Mouse (Mus musculus) hindbrain, embryonic 14.5 days (tissue): ENCODE data around the gene Mob1a. TPM values are rescaled to one million over a fixed set of nuclear protein-coding genes. Genes with fewer than 3 reads are reported as not detected.
A peak's percentile ranks its signal among the peaks of the same experiment; 100 is the strongest.

ENCODE experiments used
- ATAC-seq: fragments of 200-750 bp; cut with Nextera tagmentation; 2 replicates; pipeline ENCODE4 v1.8.0; 2017; ENCODE audit warnings: moderate number of reproducible peaks, mild to moderate bottlenecking, moderate TSS enrichment, moderate library complexity; ENCODE audit not compliant: low FRiP score
- DNase-seq: peaks from one replicate; pipeline ENCODE4 v3.0.0-alpha.2; 2015; ENCODE audit warnings: low spot score
- H3K27ac ChIP-seq: fragments of 300-500 bp; sonication (generic); 2 replicates; pipeline ENCODE4 v1.5.1; 2014; ENCODE audit warnings: mild to moderate bottlenecking, moderate library complexity
- H3K27me3 ChIP-seq: fragments of 300-500 bp; sonication (generic); 2 replicates; pipeline ENCODE4 v1.6.1; 2014; ENCODE audit warnings: mild to moderate bottlenecking, low read length, mixed read lengths; ENCODE audit not compliant: control insufficient read depth, insufficient read depth
- H3K36me3 ChIP-seq: fragments of 300-500 bp; sonication (generic); replicated peaks from 2 replicates; pipeline ENCODE4 v1.6.1; 2014; ENCODE audit not compliant: control insufficient read depth, insufficient read depth
- H3K4me1 ChIP-seq: fragments of 300-500 bp; sonication (generic); replicated peaks from 2 replicates; pipeline ENCODE4 v1.6.1; 2014; ENCODE audit warnings: antibody characterized with exemption, low read length, mixed read lengths; ENCODE audit not compliant: control insufficient read depth, insufficient read depth
- H3K4me2 ChIP-seq: fragments of 300-500 bp; sonication (generic); replicated peaks from 2 replicates; pipeline ENCODE4 v1.6.1; 2014; ENCODE audit warnings: mild to moderate bottlenecking, moderate library complexity
- H3K4me3 ChIP-seq: fragments of 300-500 bp; sonication (generic); replicated peaks from 2 replicates; pipeline ENCODE4 v1.5.1; 2014; ENCODE audit warnings: mild to moderate bottlenecking, low read length
- H3K9ac ChIP-seq: fragments of 300-500 bp; sonication (generic); 2 replicates; pipeline ENCODE4 v1.6.1; 2014
- H3K9me3 ChIP-seq: fragments of 300-500 bp; sonication (generic); 2 replicates; pipeline ENCODE4 v1.6.1; 2016; ENCODE audit warnings: low read length; ENCODE audit not compliant: control insufficient read depth
- WGBS: fragments of 180-500 bp; shearing (Covaris S2); extraction: QIAGEN DNeasy Blood & Tissue Kit; methylation state at CpG from one replicate; pipeline ENCODE4 v1.1.7; 2014; 5-methylcytosine and 5-hydroxymethylcytosine counted together
- polyA plus RNA-seq: library from polyadenylated mRNA; unstranded; fragments of >200 nt; fragmentation: Nextera tagmentation; extraction: Ambion mirVana; gene quantifications from 2 replicates; pipeline ENCODE4 v1.2.1, GENCODE M21; 2014

Mob1a gene
- polyA plus RNA-seq, result 27.8 and 30.6 TPM in 2 replicates

DNA sequence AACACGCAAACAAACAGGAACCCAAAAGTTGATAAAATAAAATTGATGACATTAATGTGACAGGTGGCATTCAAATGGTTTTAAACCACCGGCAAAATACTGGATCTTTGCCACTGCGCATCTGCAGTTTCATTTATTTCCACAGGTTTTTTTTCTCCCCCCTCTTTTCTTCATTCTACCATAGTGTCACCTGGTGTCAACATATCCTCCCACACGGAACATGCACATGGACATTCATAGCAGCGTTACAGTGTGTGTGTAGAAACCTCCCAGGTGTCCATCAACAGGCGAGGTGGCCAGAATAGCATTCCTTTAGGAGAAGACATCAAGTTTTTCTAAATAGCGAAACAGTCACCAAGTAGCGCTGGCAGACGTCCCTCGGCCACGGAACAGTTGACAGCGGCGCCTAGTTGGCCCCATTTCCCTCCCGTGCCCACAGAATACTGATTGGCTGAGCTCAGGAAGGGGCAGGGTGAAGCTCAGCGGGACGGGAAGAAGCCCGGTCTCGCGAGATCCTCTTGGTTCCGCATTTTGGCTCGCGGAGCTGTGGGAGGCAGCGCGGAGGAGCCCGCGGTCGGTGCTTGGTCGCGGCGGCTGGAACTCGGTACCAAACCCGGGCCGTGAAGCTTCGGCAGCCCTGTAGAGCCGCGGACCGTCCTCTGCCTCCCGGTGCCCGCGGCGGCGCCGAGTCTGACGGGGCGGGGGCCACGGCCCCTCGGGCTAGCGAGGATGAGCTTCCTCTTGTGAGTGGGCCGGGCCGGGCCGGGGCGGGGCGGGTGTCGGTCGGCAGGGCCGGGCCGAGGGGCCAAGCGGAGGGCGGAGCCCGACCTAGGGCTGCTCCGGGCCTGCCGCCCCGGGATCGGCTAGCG lies at the start of gene Mob1a, which contains the start of gene Mthfd2:
Gene Mob1a (plus strand): TSS at position 492 of the 869 bp plus-strand sequence.
Gene Mthfd2 (minus strand): TSS at position 384 of the 869 bp plus-strand sequence.
- peak within 1 kb of the TSS; percentile 74 for H3K4me3 ChIP-seq
- peak within 1 kb of the TSS; percentile 87 for H3K9ac ChIP-seq
- peaks cover 15% of the 10 kb centered on the region for H3K36me3 ChIP-seq
- no peaks in the 10 kb centered on the region for H3K27me3 ChIP-seq
- DNase-seq (peak; percentile 93), ATAC-seq (peak; percentile 97)
- H3K4me1 ChIP-seq, result peaks cover 18% of the 10 kb centered on the region
- WGBS, result 1% methylated on average over 62 of the region's 65 CpGs
- peak within 1 kb of the TSS; percentile 75 for H3K4me2 ChIP-seq
- no peaks in the 10 kb centered on the region for H3K9me3 ChIP-seq
- peak within 1 kb of the TSS; percentile 85 for H3K27ac ChIP-seq

DNA sequence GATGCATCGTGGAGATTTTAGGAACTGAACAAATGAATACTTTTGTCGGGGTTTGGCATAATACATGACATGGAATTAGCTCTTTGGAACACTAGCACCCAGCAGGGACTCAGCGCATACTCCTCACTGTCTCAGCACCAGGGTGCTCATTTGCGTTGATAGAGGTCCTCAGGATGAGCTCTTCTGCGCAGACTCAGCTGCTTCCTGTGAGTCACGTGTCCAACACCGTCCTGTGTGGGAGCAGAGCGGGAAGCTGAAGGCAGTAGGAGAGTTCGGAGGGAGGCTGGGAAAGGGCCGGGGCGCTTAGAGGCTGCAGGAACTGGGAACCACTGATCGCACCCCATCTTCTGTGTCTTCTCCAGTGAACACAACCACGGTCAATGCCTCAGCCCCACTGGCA lies 48.7 kb upstream of the Mob1a start:
- Histone ChIP-seq H3K36me3 (no peaks in the 10 kb centered on the region), H3K27me3 (no peaks in the 10 kb centered on the region), H3K4me2 (no peak overlapping the region), H3K4me3 (no peak overlapping the region), H3K9ac (no peak overlapping the region), H3K27ac (no peak overlapping the region), H3K4me1 (no peaks in the 10 kb centered on the region), H3K9me3 (no peaks in the 10 kb centered on the region)
- ATAC-seq (no peak), DNase-seq (no peak)
- 73% methylated on average over 13 of the region's 13 CpGs for WGBS

DNA sequence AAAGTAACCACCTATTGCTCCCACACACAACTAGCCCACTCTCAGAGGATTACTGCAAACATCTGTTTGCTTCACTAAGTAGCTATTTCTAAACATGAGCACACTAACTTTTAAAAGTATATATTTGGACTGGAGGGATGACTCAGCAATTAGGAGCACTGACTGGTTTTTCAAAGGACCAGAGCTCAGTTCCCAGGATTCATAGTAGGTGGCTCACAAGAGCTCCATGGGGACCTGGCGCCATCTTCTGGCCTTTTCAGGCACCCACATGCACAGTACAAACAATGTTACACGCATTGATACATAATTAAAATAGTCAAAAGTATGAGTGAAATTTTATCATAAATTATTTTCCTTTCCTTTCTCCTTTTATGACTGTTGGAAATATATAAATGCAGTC lies 46.9 kb upstream of the Mob1a start:
- Histone ChIP-seq H3K4me1 (no peaks in the 10 kb centered on the region), H3K27ac (no peak overlapping the region), H3K4me3 (no peak overlapping the region), H3K36me3 (no peaks in the 10 kb centered on the region), H3K27me3 (no peaks in the 10 kb centered on the region), H3K4me2 (no peak overlapping the region), H3K9ac (no peak overlapping the region), H3K9me3 (no peaks in the 10 kb centered on the region)
- WGBS, result 20% methylated on average over 2 of the region's 2 CpGs
- no peak for DNase-seq
- ATAC-seq, result no peak

DNA sequence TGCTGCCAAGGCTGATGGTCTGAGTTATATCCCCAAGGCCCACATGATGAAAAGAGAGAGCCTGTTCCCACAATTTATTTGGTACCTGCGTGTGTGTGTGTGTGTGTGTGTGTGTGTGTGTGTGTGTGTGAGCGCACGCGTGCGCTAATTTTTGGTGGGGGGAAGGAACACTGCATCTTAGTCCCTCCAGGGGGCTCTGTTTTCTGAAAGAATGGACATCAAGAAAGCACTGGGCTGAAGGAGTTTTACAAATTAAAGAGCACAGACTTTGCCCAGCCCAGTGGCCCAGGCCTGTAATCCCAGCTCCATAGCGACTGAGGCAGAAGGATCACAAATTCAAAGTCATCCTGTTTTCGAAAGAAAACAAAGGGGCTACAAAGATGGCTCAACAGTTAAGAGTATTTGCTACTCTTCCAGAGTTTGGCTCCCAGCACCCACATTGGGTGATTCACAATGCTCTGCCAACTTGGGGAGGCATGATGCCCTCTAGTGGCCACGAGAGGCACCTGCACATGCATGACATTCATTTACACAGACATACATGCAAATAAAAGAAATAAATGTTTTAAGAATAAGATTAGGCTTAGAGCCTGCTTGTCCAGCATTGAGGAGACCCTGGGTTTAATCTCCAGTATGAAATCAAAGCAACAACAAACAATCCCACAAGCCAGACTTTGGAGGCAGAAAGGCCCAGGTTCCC lies 45.4 kb upstream of the Mob1a start:
- Histone ChIP-seq H3K4me3 (no peak overlapping the region), H3K27me3 (no peaks in the 10 kb centered on the region), H3K27ac (no peak overlapping the region), H3K9ac (no peak overlapping the region), H3K4me2 (no peak overlapping the region), H3K36me3 (no peaks in the 10 kb centered on the region), H3K4me1 (no peaks in the 10 kb centered on the region), H3K9me3 (no peaks in the 10 kb centered on the region)
- no peak for DNase-seq
- no peak for ATAC-seq
- 83% methylated on average over 8 of the region's 8 CpGs for WGBS

DNA sequence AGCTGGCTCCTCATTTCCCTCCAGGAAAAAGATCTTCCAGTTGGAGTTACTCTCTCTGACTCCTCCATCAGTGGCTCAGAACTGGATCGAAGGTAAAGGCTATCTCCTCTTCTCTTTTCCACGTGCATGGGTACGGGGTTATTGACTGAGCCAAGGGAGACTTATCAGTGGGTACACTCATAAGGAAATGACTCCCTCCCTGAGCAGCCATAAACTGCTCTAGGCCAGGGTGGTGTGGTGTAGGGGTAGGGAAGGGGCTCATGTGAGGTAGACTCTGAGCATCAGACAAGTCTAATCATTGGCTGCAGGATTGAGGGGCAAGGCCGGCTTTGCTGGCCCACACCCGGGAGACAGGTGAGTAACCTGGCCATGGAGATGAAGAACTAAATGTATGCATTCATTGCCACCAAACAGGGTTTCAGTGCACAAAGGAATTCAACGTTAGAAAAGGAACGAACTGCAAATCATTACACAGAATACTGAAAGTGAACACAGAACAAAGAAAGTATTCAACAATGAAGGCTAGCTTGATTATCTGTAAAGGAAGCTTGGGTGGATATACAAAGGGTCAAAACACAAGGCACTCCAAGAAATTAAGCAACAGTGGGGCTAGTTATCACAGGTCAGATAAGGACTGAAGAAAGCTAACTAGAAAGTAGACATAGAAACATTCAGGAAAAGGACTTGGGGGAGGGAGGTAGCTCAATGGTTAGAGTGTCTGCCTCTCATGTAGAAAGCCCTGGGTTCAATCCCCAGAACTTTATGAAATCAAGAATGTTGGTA lies 25.2 kb upstream of the Mob1a start:
- Histone ChIP-seq H3K9ac (no peak overlapping the region), H3K36me3 (peaks cover 9% of the 10 kb centered on the region), H3K4me1 (no peaks in the 10 kb centered on the region), H3K4me2 (no peak overlapping the region), H3K27me3 (no peaks in the 10 kb centered on the region), H3K4me3 (no peak overlapping the region), H3K9me3 (no peaks in the 10 kb centered on the region), H3K27ac (no peak overlapping the region)
- 86% methylated on average over 7 of the region's 7 CpGs for WGBS
- no peak for DNase-seq
- ATAC-seq, result no peak

DNA sequence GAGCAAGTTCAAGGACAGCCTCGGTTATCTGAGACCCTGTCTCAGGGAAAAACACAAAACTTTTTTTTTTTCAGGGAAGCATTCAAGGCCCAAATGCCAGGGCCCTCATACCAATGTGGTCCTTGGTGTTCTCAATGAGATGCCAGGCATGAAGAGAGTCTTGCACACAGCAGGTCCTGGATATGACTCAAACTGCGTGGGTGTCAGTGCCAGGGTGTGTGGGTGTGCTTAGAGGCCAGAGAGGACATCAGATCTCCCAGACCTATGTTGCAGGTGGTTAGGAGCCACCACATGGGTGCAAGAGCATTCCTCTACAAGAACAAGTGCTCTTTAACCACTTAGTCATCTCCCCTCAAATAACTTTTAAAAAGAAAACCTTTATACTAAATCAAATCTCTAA lies 24.5 kb upstream of the Mob1a start:
- 92% methylated on average over 2 of the region's 2 CpGs for WGBS
- no peak for ATAC-seq

DNA sequence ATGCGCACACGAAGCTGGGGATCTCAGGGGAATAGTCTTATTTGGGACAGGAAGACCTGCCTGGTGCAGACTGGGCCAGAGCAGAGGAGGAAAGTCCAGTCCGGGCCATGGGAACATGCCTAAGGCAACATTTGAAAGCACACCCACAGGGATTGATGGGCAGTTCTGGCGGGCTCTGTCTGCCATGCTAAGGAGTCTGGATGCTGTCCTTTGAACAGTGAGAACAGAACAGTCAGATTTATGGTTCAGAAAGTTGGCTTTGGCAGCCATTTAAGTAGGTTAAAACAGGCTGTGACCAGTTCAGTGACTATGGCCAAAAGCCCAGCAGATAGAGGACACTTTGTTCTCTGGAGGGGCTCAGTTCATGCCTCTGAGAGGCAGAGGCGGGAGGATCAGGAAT lies 23.6 kb upstream of the Mob1a start:
- H3K36me3 ChIP-seq, result peaks cover 25% of the 10 kb centered on the region
- no peak overlapping the region for H3K4me3 ChIP-seq
- H3K4me2 ChIP-seq, result no peak overlapping the region
- ATAC-seq (no peak), DNase-seq (no peak)
- H3K9me3 ChIP-seq, result no peaks in the 10 kb centered on the region
- no peak overlapping the region for H3K9ac ChIP-seq
- no peak overlapping the region for H3K27ac ChIP-seq
- H3K4me1 ChIP-seq, result no peaks in the 10 kb centered on the region
- no peaks in the 10 kb centered on the region for H3K27me3 ChIP-seq
- 80% methylated on average over 5 of the region's 5 CpGs for WGBS

More for the DNA sequence above, 24.5 kb upstream of the Mob1a start:
- Histone ChIP-seq H3K27me3 (no peaks in the 10 kb centered on the region), H3K27ac (no peak overlapping the region), H3K9me3 (no peaks in the 10 kb centered on the region), H3K9ac (no peak overlapping the region), H3K4me3 (no peak overlapping the region), H3K36me3 (peaks cover 15% of the 10 kb centered on the region), H3K4me2 (no peak overlapping the region), H3K4me1 (no peaks in the 10 kb centered on the region)
- DNase-seq, result no peak

DNA sequence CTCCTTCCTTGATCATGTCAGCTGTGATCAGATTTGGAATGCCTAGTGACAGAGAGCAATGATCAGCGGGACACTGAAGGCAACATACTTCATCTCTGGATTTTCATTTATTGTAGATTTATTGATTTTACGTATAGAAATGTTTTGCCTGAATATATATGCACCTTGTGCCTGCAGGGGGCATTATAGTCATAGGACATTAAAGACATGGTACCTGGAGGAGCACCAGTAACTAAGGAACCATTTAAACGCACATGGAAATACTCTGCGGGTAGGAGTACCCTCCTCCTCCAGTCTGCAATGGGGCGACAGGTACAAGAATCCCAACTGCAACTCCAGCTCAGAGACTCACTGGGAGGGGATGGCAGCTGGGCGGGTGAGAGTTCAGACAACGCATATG lies 16.8 kb upstream of the Mob1a start:
- H3K4me3 ChIP-seq, result no peak overlapping the region
- no peak for ATAC-seq
- no peak overlapping the region for H3K9ac ChIP-seq
- no peaks in the 10 kb centered on the region for H3K27me3 ChIP-seq
- 94% methylated on average over 7 of the region's 7 CpGs for WGBS
- H3K9me3 ChIP-seq, result no peaks in the 10 kb centered on the region
- no peak overlapping the region for H3K27ac ChIP-seq
- H3K36me3 ChIP-seq, result peaks cover 71% of the 10 kb centered on the region
- no peak for DNase-seq
- no peaks in the 10 kb centered on the region for H3K4me1 ChIP-seq
- H3K4me2 ChIP-seq, result no peak overlapping the region

DNA sequence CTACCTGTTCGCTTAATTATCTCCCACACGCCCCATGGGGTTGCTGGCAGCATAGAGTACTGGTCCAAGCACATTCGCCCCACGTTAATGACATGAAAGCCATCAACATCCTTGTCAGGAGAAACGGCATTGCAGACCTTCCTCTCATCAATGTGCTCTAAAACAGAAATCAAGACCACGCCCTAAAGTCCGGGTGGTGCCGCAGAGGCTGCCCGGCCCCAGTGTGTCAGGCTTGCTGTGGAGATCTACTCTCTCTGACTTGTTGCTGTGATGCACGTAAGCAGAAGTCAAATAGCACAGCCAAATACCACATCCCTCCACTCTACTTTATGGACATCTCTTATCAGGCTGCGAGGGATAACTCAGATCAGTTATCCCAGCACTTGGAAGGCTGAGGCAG lies 14.6 kb upstream of the Mob1a start:
- ATAC-seq (no peak), DNase-seq (no peak)
- Histone ChIP-seq H3K4me1 (peaks cover 9% of the 10 kb centered on the region; the same call in 1 of the 2 replicates), H3K36me3 (peaks cover 57% of the 10 kb centered on the region), H3K4me2 (no peak overlapping the region), H3K9ac (no peak overlapping the region), H3K4me3 (no peak overlapping the region), H3K9me3 (no peaks in the 10 kb centered on the region), H3K27ac (no peak overlapping the region), H3K27me3 (no peaks in the 10 kb centered on the region)
- WGBS, result 96% methylated on average over 11 of the region's 11 CpGs
